Mouse (Mus musculus): ENCODE data around the gene Bud13.

DNA sequence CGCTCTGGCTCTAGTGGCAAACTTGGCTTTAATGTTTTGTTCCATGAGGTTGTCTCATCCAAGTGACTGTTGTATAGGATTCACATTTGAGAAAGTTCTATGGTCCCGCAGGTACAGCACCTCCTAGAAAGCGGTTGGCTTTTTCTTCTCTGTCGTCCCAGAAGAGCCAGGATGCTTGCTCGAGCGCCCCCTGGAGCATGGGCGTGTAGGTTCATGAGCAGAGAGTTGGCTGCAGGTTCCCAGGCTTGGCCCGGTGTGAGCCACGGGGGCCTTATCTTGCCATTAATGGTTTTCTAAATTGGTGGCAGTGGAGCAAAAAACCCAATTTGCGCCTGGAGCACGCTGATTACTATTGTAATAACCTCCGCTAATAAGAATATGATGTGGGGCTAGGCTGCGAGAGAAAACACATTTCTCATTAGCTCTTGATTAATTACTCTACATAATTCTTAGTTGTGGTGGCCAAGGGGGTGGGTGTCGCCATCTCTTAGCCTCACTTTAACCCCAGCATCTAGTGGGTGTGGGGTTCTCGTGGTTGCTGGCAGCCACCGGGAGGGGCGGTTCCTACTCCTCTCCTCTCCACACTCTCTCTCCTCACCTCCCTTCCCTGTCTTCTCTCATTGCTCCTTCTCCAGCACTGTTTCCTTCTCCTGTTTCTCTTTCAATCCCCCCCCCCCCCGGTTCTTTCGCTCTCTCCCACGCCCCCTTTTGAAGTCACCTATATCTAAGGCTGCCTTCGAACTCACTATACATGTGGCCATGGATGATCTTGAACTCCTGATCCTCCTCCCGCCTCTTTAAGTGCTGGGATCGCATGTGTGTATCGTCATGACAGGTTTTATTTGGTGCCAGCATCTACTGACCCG is 45.1 kb downstream of the Bud13 start:
- no peak for TF ChIP-seq POLR2A (IDR thresholded peaks at IDR 0.05; ENCODE audit: low read depth, low read length)
- no peak for TF ChIP-seq CTCF (conservative IDR thresholded peaks at IDR 0.05; ENCODE audit: insufficient read depth, insufficient read length, low read depth, low read length)

Data from kidney, adult 2 months (tissue).